Mouse (Mus musculus): ENCODE data around the gene Ifrd2.
"Not testable (repeated sequence)": the region's sequence is repeated elsewhere in the genome, so short reads cannot be mapped to it uniquely, and the experiment has no call there.

The Ifrd2 gene

GRCm38 (mm10) chr9:107551890-107552355 is 35.5 kb upstream of the Ifrd2 start:
- DNase-seq (ENCODE audit: low read depth, low spot score), result no peak

DNA sequence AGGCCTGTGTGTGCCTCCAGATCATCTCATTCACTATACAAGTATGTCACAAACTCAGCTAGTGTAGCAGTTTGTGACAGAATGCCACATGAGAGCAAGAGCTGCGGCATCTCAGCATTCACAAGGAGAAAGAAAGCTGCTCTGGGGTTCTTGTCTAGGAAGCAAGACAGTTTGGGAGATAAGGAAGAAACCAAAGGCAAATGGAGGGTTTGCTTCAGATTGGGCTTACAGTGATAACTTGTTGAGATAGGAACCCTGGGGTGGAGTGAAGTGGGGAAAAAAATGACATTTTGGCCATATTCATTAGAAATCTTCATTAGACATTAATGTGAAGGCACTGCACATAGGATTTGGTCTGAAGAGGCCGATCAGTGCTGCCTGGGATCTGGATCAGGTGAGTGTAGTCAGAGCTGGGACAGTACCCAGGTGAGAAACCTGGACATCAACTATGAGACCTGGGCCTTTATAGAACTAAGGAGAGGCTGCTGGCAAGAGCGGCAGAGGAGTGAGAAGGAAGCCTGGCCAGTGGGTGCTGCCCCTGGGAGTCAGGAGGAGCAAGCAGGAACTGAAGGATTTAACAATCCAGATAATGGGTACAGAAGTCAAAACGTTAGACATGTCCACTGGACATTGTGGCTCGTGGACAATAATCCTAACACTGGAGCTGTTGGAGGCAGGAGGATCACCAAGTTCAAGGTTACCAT is 34.6 kb upstream of the Ifrd2 start:
- DNase-seq (ENCODE audit: low read depth, low spot score), result no peak

- DNase-seq (ENCODE audit: low read depth, low spot score), result peak; percentile 60
Observed at GRCm38 (mm10) chr9:107553541-107554318, 33.7 kb upstream of the Ifrd2 start.

DNA sequence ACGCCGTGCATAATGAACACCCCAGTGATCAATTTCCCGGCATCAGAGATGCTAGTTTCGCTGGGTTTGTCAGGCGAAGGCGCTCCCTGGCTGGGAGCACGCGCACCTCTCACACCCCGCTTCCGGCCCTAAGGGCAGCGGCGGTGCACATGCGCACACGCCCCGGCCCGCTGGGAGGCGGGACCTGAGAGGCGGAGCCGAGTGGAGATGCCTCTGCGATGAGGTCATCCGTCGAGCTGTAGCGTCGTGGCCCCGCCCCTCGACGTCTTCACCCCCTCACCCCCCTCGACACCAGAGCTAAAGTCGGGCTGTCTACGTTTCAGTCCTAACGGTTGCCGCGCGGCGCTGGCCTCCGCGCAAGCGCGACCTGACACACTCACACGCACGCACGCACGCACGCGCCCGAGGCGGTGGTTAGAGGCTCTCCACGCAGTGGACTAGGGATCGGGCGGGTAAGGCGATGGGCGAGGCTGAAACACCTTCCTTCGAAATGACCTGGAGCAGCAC is 33.1 kb upstream of the Ifrd2 start:
- DNase-seq (ENCODE audit: low read depth, low spot score), result peak; percentile 100

GRCm38 (mm10) chr9:107555031-107555457 is 32.4 kb upstream of the Ifrd2 start:
- DNase-seq (ENCODE audit: low read depth, low spot score), result no peak

DNA sequence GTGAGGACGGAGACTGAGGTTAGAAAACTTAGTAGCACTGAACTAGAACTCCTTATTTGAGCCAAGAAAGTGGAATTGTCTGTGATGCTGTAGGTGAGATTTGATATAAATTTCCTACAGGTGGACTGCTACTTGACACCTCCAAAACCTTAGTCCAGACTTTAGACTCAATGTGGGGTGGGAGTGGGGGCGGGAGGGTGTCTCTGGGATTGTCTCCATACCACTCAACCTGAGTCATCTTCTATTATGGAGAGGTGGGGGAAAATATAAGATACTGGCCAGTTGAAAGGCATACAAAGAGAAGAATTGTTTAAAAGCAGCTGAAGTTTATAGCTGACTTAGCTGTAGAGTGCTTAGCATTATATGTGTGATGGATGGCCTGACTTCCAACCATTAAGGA is 31.7 kb upstream of the Ifrd2 start:
- DNase-seq (ENCODE audit: low read depth, low spot score), result no peak

DNA sequence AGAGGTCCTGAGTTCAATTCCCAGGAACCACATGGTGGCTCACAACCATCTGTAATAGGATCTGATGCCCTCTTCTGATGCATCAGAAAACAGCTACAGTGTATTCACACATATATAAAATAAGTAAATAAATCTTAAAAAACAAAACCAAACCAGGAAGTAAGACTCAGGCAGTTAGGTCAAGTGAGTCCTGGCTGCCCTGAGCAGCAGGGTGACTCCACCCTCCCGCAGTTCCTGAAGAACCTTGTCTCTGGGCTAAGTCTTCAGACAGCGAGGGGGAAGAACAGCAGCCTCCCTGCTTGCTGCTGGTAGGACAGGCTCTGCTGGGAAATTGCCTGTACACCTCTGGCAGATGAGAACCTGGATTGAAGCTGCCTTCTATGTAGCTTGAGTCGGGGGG is 31.1 kb upstream of the Ifrd2 start:
- no peak for DNase-seq (ENCODE audit: low read depth, low spot score)

DNA sequence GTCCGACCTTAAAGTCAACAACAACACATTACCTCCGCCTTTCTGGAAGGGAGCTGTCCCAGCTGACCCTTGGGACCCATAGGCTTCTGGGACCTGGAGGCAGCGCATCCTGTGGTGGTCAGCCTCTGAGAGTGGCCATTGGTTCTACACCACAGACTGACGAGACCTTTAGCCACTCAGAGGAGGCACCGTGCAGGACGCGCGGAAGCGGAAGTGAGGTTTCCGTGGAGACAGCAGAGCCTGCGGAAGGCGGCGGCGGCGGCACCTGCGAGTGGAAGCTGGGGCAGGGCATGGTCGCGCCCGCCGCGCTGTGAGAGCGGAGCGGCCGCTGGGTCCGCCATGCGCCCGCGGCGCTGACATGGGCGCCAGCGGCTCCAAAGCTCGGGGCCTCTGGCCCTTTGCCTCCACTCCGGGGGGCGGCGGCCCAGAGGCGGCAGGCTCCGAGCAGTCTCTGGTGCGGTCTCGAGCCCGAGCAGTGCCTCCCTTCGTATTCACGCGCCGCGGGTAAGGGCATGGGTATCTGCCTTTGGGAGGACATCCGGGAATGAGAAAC is 24.3 kb upstream of the Ifrd2 start, which contains the start of gene Tusc2:
TSS of gene Tusc2 (plus strand) at position 227 of the 553 bp plus-strand sequence.
- peak; percentile 94 for DNase-seq (ENCODE audit: low read depth, low spot score)

DNA sequence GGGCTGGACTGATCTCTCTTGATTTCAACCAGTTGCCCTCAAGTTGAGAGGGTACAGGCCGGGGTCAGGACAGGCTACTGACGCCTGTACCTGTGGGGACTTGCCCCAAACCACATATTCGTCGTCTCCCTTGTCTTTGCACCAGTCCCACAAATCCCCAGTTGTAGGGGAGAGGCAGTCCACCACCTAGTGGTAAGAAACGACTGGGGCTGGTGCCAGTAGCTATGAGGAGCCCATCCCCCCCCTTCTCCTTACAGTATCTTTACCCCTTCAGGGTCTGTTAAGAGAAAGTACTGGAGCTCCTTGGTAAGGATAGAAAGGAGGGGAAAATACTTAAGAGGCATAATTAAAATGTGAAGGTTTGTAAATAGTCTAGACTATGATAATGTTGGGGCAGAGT is 21.9 kb upstream of the Ifrd2 start:
- DNase-seq (ENCODE audit: low read depth, low spot score), result not testable (repeated sequence)

GRCm38 (mm10) chr9:107566041-107566709 is 21.3 kb upstream of the Ifrd2 start:
- DNase-seq (ENCODE audit: low read depth, low spot score), result peak; percentile 85

GRCm38 (mm10) chr9:107566855-107567254 is 20.6 kb upstream of the Ifrd2 start:
- no peak for DNase-seq (ENCODE audit: low read depth, low spot score)

DNA sequence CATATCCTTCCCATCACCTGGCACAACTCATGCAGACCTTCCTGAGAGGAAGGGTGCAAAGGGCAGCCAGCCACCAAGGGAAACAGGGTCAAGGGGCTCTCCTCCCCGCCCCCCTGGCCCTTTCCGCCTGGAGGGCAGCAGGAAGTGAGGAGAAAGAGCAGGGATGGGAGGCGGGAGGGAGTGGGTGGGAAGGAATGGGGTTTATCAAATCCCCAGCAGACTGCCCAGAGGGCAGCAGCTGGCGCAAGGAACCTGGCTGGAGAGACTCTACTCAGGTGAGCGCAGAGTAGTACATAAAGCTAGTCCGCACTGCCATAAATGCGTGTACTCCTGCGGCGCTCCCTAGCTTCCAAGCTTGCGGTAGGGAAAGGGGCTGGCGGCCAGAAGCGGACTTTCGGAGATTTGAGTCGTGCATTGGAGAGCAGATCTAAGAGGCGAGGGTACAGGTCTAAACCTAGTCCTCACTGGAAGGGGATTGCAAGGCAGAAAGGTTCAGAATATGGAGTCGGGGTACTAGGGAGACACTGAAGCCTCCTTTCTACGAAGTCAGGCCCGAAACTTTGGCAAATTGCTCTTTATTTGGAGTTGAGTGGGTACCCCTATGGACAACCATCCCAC is 19.6 kb upstream of the Ifrd2 start, which contains the start of gene Hyal2:
TSS of gene Hyal2 (plus strand) at position 244 of the 618 bp plus-strand sequence.
- DNase-seq (ENCODE audit: low read depth, low spot score), result no peak

DNA sequence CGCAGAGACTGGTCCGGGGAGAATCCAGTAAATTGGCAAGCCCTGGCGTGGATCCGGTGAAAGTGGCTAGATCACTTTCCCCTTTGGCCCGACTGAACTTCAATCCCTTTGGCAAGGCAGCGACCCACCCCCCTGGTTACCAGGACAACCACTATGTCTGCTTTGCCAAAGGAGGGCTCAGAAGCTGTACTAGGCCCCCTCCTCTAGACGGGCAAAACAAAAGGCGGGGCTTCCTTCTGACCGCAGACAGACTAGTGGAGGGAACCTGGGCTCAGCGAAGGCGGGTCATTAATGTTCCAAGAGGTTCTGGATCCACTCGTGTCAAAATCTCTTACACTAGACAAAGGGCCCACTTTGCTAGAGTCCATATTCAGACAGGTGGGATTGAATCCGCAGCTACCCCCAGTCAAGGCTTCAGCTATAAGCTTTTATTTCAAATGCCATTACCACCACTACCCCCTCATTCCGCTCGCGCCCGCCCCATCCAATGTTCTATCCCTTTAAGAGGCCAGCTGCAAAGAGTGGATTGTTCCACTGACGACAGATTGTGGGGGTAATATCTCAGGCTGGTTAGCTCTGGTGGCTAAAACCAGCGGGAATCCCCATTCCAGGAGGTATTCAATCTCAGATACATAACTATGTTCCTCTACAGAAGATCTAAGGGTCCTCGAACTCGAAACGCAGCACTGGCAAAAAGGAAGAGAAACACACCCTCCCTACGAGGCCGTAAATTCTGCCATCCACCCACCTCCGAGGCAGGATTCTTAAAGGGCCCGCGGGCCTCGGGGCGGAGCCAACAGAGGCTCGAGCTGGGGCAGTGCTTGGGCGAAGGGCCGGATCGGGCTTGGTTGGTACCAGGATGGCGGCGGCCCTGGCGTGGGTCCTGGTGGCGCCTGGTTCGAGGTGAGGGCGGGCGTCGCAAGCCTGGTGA is 18.8 kb upstream of the Ifrd2 start:
- peak; percentile 88 for DNase-seq (ENCODE audit: low read depth, low spot score)

DNA sequence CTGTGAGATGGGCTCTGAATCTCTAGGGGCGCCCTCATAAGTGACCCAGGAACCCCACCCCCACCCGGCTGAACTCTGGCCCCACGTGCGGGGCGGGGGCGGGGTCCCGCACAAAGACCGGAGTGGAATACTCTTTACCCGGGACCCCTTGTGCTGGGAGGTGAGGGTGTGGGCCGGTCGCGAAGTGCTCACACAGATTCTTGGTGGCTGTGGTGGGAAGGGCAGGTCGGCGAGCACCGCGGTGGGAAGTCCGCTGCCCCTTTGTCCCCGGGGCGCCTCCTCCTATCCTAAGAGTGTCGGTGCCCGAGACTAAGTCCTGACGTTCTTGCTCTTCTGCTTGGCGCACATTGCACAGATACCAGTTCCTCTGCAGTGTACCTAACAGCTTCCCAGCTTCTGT is 18.2 kb upstream of the Ifrd2 start:
- DNase-seq (ENCODE audit: low read depth, low spot score), result no peak

DNA sequence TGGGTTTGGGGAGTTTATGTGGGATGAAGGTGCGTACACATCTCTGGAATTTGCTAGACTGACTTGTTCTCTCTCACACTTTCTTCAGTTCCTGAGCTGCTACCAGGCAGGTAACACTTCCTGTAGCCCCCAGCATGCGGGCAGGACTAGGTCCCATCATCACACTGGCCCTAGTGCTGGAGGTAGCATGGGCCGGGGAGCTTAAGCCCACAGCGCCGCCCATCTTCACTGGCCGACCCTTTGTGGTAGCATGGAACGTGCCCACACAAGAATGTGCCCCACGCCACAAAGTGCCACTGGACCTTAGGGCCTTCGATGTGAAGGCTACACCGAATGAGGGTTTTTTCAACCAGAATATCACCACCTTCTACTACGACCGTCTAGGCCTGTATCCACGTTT is 17.4 kb upstream of the Ifrd2 start:
- DNase-seq (ENCODE audit: low read depth, low spot score), result no peak

DNA sequence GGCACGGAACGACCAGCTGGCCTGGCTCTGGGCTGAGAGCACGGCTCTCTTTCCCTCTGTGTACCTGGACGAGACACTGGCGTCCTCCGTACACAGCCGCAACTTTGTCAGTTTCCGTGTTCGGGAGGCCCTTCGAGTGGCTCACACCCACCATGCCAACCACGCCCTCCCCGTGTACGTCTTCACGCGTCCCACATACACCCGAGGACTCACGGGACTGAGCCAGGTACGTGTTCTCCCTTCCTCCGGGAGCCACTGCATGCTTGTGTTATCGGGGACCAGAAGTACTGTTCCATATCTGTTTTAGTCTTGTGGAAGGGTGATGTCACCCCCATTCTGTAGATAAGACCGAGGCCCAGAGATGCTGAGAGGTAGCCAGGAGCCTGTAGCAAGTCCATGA is 16.6 kb upstream of the Ifrd2 start:
- no peak for DNase-seq (ENCODE audit: low read depth, low spot score)

GRCm38 (mm10) chr9:107571534-107572326 is 15.7 kb upstream of the Ifrd2 start:
- no peak for DNase-seq (ENCODE audit: low read depth, low spot score)

DNA sequence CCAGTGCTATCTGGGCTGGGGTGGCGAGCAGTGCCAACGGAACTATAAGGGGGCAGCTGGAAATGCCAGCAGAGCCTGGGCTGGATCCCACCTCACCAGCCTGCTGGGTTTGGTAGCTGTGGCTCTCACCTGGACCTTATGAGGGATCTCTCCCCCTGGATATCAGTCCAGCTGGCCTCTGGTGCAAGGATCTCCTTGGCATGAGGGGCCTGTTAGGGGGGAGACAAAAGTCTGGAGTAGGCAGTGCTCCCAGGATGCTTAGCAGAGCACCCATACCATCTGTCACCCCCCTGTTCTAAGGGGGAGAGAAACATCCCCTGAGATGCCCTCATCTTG is 15.1 kb upstream of the Ifrd2 start:
- DNase-seq (ENCODE audit: low read depth, low spot score), result no peak

DNA sequence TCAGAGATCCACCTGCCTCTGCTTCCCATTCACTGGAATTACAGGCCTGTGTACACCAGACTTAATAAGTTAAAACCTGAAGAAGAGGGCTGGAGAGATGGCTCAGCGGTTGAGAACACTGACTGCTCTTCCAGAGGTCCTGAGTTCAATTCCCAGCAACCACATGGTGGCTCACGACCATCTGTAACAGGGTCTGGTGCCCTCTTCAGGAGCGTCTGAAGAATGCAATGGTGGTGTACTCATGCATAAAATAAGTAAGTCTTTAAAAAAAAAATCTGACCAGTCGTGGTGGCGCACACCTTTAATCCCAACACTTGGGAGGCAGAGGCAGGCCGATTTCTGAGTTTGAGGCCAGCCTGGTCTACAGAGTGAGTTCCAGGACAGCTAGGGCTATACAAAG is 13.7 kb upstream of the Ifrd2 start:
- not testable (repeated sequence) for DNase-seq (ENCODE audit: low read depth, low spot score)
